Mouse (Mus musculus) hindbrain, postnatal 0 days (tissue): Measurements from ENCODE around the gene Mt4. TPM values are rescaled to one million over a fixed set of nuclear protein-coding genes. Genes with fewer than 3 reads are reported as not detected.

Source experiments
- ATAC-seq: fragments of 200-750 bp; cut with Nextera tagmentation; 2 replicates; pipeline ENCODE4 v1.8.0; 2017; ENCODE audit warnings: mild to moderate bottlenecking, moderate TSS enrichment, moderate library complexity
- DNase-seq: peaks from one replicate; pipeline ENCODE4 v3.0.0-alpha.2; 2015; ENCODE audit warnings: low spot score
- H3K27ac ChIP-seq: fragments of 300-500 bp; sonication (generic); 2 replicates; pipeline ENCODE4 v1.5.1; 2014; ENCODE audit warnings: mild to moderate bottlenecking
- H3K27me3 ChIP-seq: fragments of 300-500 bp; sonication (generic); 2 replicates; pipeline ENCODE4 v1.6.1; 2014; ENCODE audit warnings: low read length, mixed read lengths; ENCODE audit not compliant: insufficient read depth
- H3K36me3 ChIP-seq: fragments of 300-500 bp; sonication (generic); 2 replicates; pipeline ENCODE4 v1.6.1; 2014; ENCODE audit warnings: low read length, mixed read lengths; ENCODE audit not compliant: insufficient read depth
- H3K4me1 ChIP-seq: fragments of 300-500 bp; sonication (generic); 2 replicates; pipeline ENCODE4 v1.6.1; 2014; ENCODE audit warnings: antibody characterized with exemption, low read length, mixed read lengths; ENCODE audit not compliant: insufficient read depth
- H3K4me2 ChIP-seq: fragments of 300-500 bp; sonication (generic); 2 replicates; pipeline ENCODE4 v1.6.1; 2014; ENCODE audit warnings: low read depth, mild to moderate bottlenecking, low read length, moderate library complexity, mixed read lengths
- H3K4me3 ChIP-seq: fragments of 300-500 bp; sonication (generic); 2 replicates; pipeline ENCODE4 v1.5.1; 2014; ENCODE audit warnings: low read length
- H3K9ac ChIP-seq: fragments of 300-500 bp; sonication (generic); replicated peaks from 2 replicates; pipeline ENCODE4 v1.6.1; 2014; ENCODE audit warnings: mild to moderate bottlenecking, low read length, moderate library complexity, mixed read lengths
- H3K9me3 ChIP-seq: fragments of 300-500 bp; sonication (generic); 2 replicates; pipeline ENCODE4 v1.6.1; 2016; ENCODE audit warnings: low read length, mixed read lengths
- CTCF ChIP-seq: IDR thresholded peaks from 2 replicates; pipeline ENCODE4 v1.5.1; 2016; ENCODE audit warnings: antibody characterized with exemption, control low read depth, low read depth
- WGBS: fragments of 180-500 bp; shearing (Covaris S2); extraction: QIAGEN DNeasy Blood & Tissue Kit; methylation state at CpG from one replicate; pipeline ENCODE4 v1.1.7; 2014; 5-methylcytosine and 5-hydroxymethylcytosine counted together
- polyA plus RNA-seq: library from polyadenylated mRNA; unstranded; fragments of >200 nt; fragmentation: Nextera tagmentation; extraction: Ambion mirVana; gene quantifications from 2 replicates; pipeline ENCODE4 v1.2.1, GENCODE M21; 2015
- total RNA-seq: library from RNA; depleted of rRNA; stranded (reverse); fragments of >200 nt; gene quantifications from 2 replicates; pipeline ENCODE4 v1.2.3, GENCODE M21; 2014; rRNA removed

The Mt4 gene
- total and polyA plus RNA-seq, 2 experiments from 2014 or later, result not detected

GRCm38 (mm10) chr8:94183117-94183516 lies 46.1 kb downstream of the Mt4 start:
- H3K4me2 ChIP-seq, result peak overlapping the region; percentile 50
- no peaks in the 10 kb centered on the region for H3K9me3 ChIP-seq
- peak; percentile 77 for DNase-seq
- WGBS, result under 1% methylated on average over 15 of the region's 16 CpGs
- no peak overlapping the region for H3K27ac ChIP-seq
- H3K4me1 ChIP-seq, result peaks cover 5% of the 10 kb centered on the region; the same call in 1 of the 2 replicates
- no peaks in the 10 kb centered on the region for H3K36me3 ChIP-seq
- peak overlapping the region; percentile 18 for H3K4me3 ChIP-seq
- H3K9ac ChIP-seq, result no peak overlapping the region
- peak; percentile 60 for TF ChIP-seq CTCF
- peaks cover 16% of the 10 kb centered on the region for H3K27me3 ChIP-seq
- peak; percentile 60 for ATAC-seq

GRCm38 (mm10) chr8:94184357-94184843 lies 47.4 kb downstream of the Mt4 start:
- DNase-seq (no peak), ATAC-seq (no peak)
- no peak overlapping the region for H3K4me3 ChIP-seq
- peaks cover 5% of the 10 kb centered on the region; the same call in 1 of the 2 replicates for H3K4me1 ChIP-seq
- H3K27ac ChIP-seq, result no peak overlapping the region
- WGBS, result 42% methylated on average over 12 of the region's 12 CpGs
- TF ChIP-seq CTCF, result no peak
- no peak overlapping the region for H3K4me2 ChIP-seq
- no peaks in the 10 kb centered on the region for H3K9me3 ChIP-seq
- H3K9ac ChIP-seq, result no peak overlapping the region
- no peaks in the 10 kb centered on the region for H3K36me3 ChIP-seq
- H3K27me3 ChIP-seq, result peaks cover 16% of the 10 kb centered on the region

GRCm38 (mm10) chr8:94185791-94186190 lies 48.8 kb downstream of the Mt4 start:
- 71% methylated on average over 6 of the region's 6 CpGs for WGBS
- peaks cover 12% of the 10 kb centered on the region; the same call in 1 of the 2 replicates for H3K27me3 ChIP-seq

GRCm38 (mm10) chr8:94186542-94186941 lies 49.5 kb downstream of the Mt4 start:
- DNase-seq (peak; percentile 83), ATAC-seq (peak; percentile 37)
- WGBS, result 10% methylated on average over 17 of the region's 17 CpGs
- TF ChIP-seq CTCF, result peak; percentile 81
- Histone ChIP-seq H3K27me3 (peaks cover 12% of the 10 kb centered on the region; the same call in 1 of the 2 replicates), H3K4me2 (peak overlapping the region; percentile 36), H3K27ac (no peak overlapping the region), H3K4me3 (peak overlapping the region; percentile 7; the same call in 1 of the 2 replicates), H3K4me1 (peaks cover 5% of the 10 kb centered on the region; the same call in 1 of the 2 replicates), H3K9me3 (no peaks in the 10 kb centered on the region), H3K36me3 (no peaks in the 10 kb centered on the region), H3K9ac (no peak overlapping the region)

More at GRCm38 (mm10) chr8:94185791-94186190, 48.8 kb downstream of the Mt4 start:
- Histone ChIP-seq H3K36me3 (no peaks in the 10 kb centered on the region), H3K9ac (no peak overlapping the region), H3K9me3 (no peaks in the 10 kb centered on the region), H3K27ac (no peak overlapping the region), H3K4me1 (peaks cover 5% of the 10 kb centered on the region; the same call in 1 of the 2 replicates), H3K4me2 (no peak overlapping the region), H3K4me3 (no peak overlapping the region)
- no peak for DNase-seq
- TF ChIP-seq CTCF, result no peak
- no peak for ATAC-seq

DNA sequence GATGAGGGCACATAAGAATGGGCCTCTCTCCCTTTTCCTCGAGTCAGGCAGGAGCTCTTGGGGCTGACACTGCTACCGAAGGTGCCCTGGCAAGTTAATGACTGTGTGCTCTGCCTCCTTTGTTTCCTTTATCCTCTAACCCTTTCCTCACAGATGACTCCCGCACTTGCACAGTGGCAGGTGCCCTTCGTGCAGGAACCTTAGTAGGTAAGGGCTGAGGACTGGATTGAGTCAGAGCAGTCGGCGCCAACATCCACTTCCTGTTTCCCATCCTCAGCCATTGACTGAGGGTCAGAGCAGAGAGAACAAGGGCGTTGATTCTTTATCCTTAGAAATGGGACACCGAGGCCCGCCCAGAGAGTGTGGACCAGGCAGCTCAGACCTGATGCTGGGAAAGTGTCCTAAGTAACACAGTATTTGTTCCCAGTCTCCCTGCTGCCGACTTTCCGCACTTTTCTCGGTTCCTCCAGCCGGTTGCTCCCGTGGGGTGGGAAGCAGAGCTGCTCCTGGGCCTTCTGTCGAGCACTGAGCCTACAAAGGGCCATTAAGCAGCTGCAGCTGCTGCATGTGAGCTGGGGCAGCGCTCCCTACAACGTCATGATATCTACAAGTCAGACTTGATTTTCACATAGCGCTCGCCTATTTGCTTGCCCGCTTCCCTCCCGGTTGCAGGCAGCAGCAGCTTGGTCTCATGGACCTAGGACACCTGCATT lies 50.4 kb downstream of the Mt4 start:
- 39% methylated on average over 21 of the region's 21 CpGs for WGBS
- no peak for TF ChIP-seq CTCF
- Histone ChIP-seq H3K27ac (no peak overlapping the region; the same call in 1 of the 2 replicates), H3K9me3 (no peaks in the 10 kb centered on the region), H3K4me3 (no peak overlapping the region), H3K4me1 (peaks cover 5% of the 10 kb centered on the region; the same call in 1 of the 2 replicates), H3K27me3 (peaks cover 12% of the 10 kb centered on the region; the same call in 1 of the 2 replicates), H3K4me2 (no peak overlapping the region), H3K36me3 (no peaks in the 10 kb centered on the region), H3K9ac (0 out of 2 replicates have a peak overlapping the region, but pooled peaks have one; percentile 30)
- ATAC-seq (no peak), DNase-seq (no peak)

Other genes with a start within 250 kb of the Mt4 start
- gene Amfr, start 124.4 kb upstream of the Mt4 start, total RNA-seq, result 195 and 265 TPM in 2 replicates
- gene Amfr, start 124.4 kb upstream of the Mt4 start, polyA plus RNA-seq, result 86.9 and 88.9 TPM in 2 replicates
- gene Nudt21, start 100.2 kb upstream of the Mt4 start, total RNA-seq, result 55.6 and 58.8 TPM in 2 replicates
- gene Nudt21, start 100.2 kb upstream of the Mt4 start, polyA plus RNA-seq, result 94.5 TPM in 2 replicates
- 11.2 and 15.0 TPM in 2 replicates for gene Ogfod1, start 100.0 kb upstream of the Mt4 start, total RNA-seq
- 7.9 and 8.5 TPM in 2 replicates for gene Ogfod1, start 100.0 kb upstream of the Mt4 start, polyA plus RNA-seq
- 14.1 and 23.2 TPM in 2 replicates for gene Bbs2, start 38.3 kb upstream of the Mt4 start, total RNA-seq
- 16.5 and 17.3 TPM in 2 replicates for gene Bbs2, start 38.3 kb upstream of the Mt4 start, polyA plus RNA-seq
- gene Mt3, start 15.4 kb downstream of the Mt4 start, total RNA-seq, result 631 and 889 TPM in 2 replicates
- gene Mt3, start 15.4 kb downstream of the Mt4 start, polyA plus RNA-seq, result 445 and 458 TPM in 2 replicates
- 109 and 110 TPM in 2 replicates for gene Mt2, start 35.5 kb downstream of the Mt4 start, total RNA-seq
- 202 and 239 TPM in 2 replicates for gene Mt2, start 35.5 kb downstream of the Mt4 start, polyA plus RNA-seq
- 648 and 1,037 TPM in 2 replicates for gene Mt1, start 41.9 kb downstream of the Mt4 start, total RNA-seq
- 742 and 847 TPM in 2 replicates for gene Mt1, start 41.9 kb downstream of the Mt4 start, polyA plus RNA-seq
- 33.1 and 43.3 TPM in 2 replicates for gene Nup93, start 77.4 kb downstream of the Mt4 start, total RNA-seq
- 42.3 and 44.8 TPM in 2 replicates for gene Nup93, start 77.4 kb downstream of the Mt4 start, polyA plus RNA-seq
- gene Slc12a3, start 192.0 kb downstream of the Mt4 start, total RNA-seq, result 0.05 TPM in 1 of 2 replicates, not detected in the other
- 0.06 and 0.21 TPM in 2 replicates for gene Slc12a3, start 192.0 kb downstream of the Mt4 start, polyA plus RNA-seq
- 87.1 and 87.9 TPM in 2 replicates for gene Herpud1, start 249.2 kb downstream of the Mt4 start, total RNA-seq
- 65.2 and 65.6 TPM in 2 replicates for gene Herpud1, start 249.2 kb downstream of the Mt4 start, polyA plus RNA-seq